Mouse (Mus musculus) heart, embryonic 14.5 days (tissue): ENCODE results near the gene Coq9. TPM values are rescaled to one million over a fixed set of nuclear protein-coding genes. Genes with fewer than 3 reads are reported as not detected.

Experiments
- ATAC-seq: fragments of 200-750 bp; cut with Nextera tagmentation; 2 replicates; pipeline ENCODE4 v1.8.0; 2017; ENCODE audit warnings: low read depth, moderate TSS enrichment; ENCODE audit not compliant: insufficient number of reproducible peaks, insufficient read depth, low FRiP score
- H3K27ac ChIP-seq, 2 experiments: fragments of 200-500 bp in 1 of 2; fragments of 300-500 bp in 1 of 2; sonication (generic) in 1 of 2; replicated peaks in 1 of 2; 2 replicates each; pipeline ENCODE4 v1.5.1; 2012 to 2014; ENCODE audit warnings: low read depth in 2 of 2, low read length in 2 of 2, control low read depth in 1 of 2, mild to moderate bottlenecking in 1 of 2, mixed read lengths in 1 of 2; ENCODE audit not compliant: control insufficient read depth in 1 of 2, insufficient read depth in 1 of 2
- H3K27me3 ChIP-seq: fragments of 300-500 bp; sonication (generic); 2 replicates; pipeline ENCODE4 v1.6.1; 2014; ENCODE audit warnings: mild to moderate bottlenecking, low read length, control low read depth; ENCODE audit not compliant: control insufficient read depth, insufficient read depth
- H3K36me3 ChIP-seq: fragments of 300-500 bp; sonication (generic); 2 replicates; pipeline ENCODE4 v1.6.1; 2014; ENCODE audit warnings: mild to moderate bottlenecking, control low read depth, low read length, mixed read lengths; ENCODE audit not compliant: control insufficient read depth, insufficient read depth
- H3K4me1 ChIP-seq, 2 experiments: fragments of 200-500 bp in 1 of 2; fragments of 300-500 bp in 1 of 2; sonication (generic) in 1 of 2; 2 replicates each; pipeline ENCODE4 v1.6.1; 2012 to 2014; ENCODE audit warnings: low read length in 2 of 2, control low read depth in 1 of 2, mixed read lengths in 1 of 2; ENCODE audit not compliant: control insufficient read depth in 2 of 2, insufficient read depth in 2 of 2
- H3K4me2 ChIP-seq: fragments of 300-500 bp; sonication (generic); 2 replicates; pipeline ENCODE4 v1.6.1; 2014; ENCODE audit warnings: mild to moderate bottlenecking, low read length
- H3K4me3 ChIP-seq, 2 experiments: fragments of 200-500 bp in 1 of 2; fragments of 300-500 bp in 1 of 2; sonication (generic) in 1 of 2; 2 replicates each; pipeline ENCODE4 v1.5.1; 2012 to 2014; ENCODE audit warnings: low read length in 2 of 2, mild to moderate bottlenecking in 2 of 2, control low read depth in 1 of 2, low read depth in 1 of 2, moderate library complexity in 1 of 2; ENCODE audit not compliant: control insufficient read depth in 1 of 2, insufficient read depth in 1 of 2
- H3K9ac ChIP-seq: fragments of 300-500 bp; sonication (generic); 2 replicates; pipeline ENCODE4 v1.6.1; 2014; ENCODE audit warnings: mild to moderate bottlenecking, low read length
- H3K9me3 ChIP-seq: fragments of 300-500 bp; sonication (generic); 2 replicates; pipeline ENCODE4 v1.6.1; 2016; ENCODE audit warnings: low read length, control low read depth; ENCODE audit not compliant: control insufficient read depth
- WGBS: fragments of 180-500 bp; shearing (Covaris S2); extraction: QIAGEN DNeasy Blood & Tissue Kit; methylation state at CpG from one replicate; pipeline ENCODE4 v1.1.7; 2014; 5-methylcytosine and 5-hydroxymethylcytosine counted together
- polyA plus RNA-seq: library from polyadenylated mRNA; unstranded; fragments of >200 nt; fragmentation: Nextera tagmentation; extraction: Ambion mirVana; gene quantifications from 2 replicates; pipeline ENCODE4 v1.2.1, GENCODE M21; 2014

Gene Coq9
- polyA plus RNA-seq, 1 experiment from 2014 or later, result 181 TPM

- Histone ChIP-seq H3K9ac (no peak overlapping the region), H3K9me3 (no peaks in the 10 kb centered on the region), H3K4me2 (peak overlapping the region; percentile 97), H3K36me3 (no peaks in the 10 kb centered on the region), H3K27me3 (no peaks in the 10 kb centered on the region), H3K27ac (peak overlapping the region in 1 of 2 experiments; percentile 79; a peak in 1 of 4 replicates), H3K4me1 (peaks cover 17 to 32% of the 10 kb centered on the region in 2 experiments), H3K4me3 (peak overlapping the region in 1 of 2 experiments; percentile 72; a peak in 1 of 4 replicates)
- ATAC-seq, result no peak
- WGBS, result 37% methylated on average over 3 of the region's 3 CpGs
Observed at GRCm38 (mm10) chr8:94876820-94877219, 38.7 kb downstream of the Coq9 start.

GRCm38 (mm10) chr8:94880742-94881141, 42.6 kb downstream of the Coq9 start:
- Histone ChIP-seq H3K9me3 (no peaks in the 10 kb centered on the region), H3K9ac (no peak overlapping the region), H3K4me3 (no peak overlapping the region), H3K27ac (no peak overlapping the region), H3K4me1 (peaks cover 6% of the 10 kb centered on the region in 2 experiments), H3K27me3 (no peaks in the 10 kb centered on the region), H3K36me3 (no peaks in the 10 kb centered on the region), H3K4me2 (no peak overlapping the region)
- 51% methylated on average over 4 of the region's 4 CpGs for WGBS
- ATAC-seq, result no peak

GRCm38 (mm10) chr8:94888383-94889036, 50.4 kb downstream of the Coq9 start:
- 30% methylated on average over 14 of the region's 14 CpGs for WGBS

GRCm38 (mm10) chr8:94892917-94893316, 54.8 kb downstream of the Coq9 start:
- 24% methylated on average over 2 of the region's 2 CpGs for WGBS
- Histone ChIP-seq H3K9me3 (no peaks in the 10 kb centered on the region), H3K36me3 (no peaks in the 10 kb centered on the region), H3K27ac (peak overlapping the region; percentile 25 to 41; a peak in 3 of 4 replicates), H3K4me1 (peaks cover 9% of the 10 kb centered on the region in 2 experiments; a peak in 3 of 4 replicates), H3K4me2 (no peak overlapping the region), H3K4me3 (no peak overlapping the region), H3K27me3 (no peaks in the 10 kb centered on the region), H3K9ac (no peak overlapping the region)
- ATAC-seq, result peak; percentile 52; the same call in 1 of the 2 replicates

More at GRCm38 (mm10) chr8:94888383-94889036, 50.4 kb downstream of the Coq9 start:
- H3K4me2 ChIP-seq, result peak overlapping the region; percentile 41
- no peak overlapping the region for H3K9ac ChIP-seq
- H3K36me3 ChIP-seq, result no peaks in the 10 kb centered on the region
- H3K27ac ChIP-seq, result no peak overlapping the region
- no peak for ATAC-seq
- no peaks in the 10 kb centered on the region for H3K27me3 ChIP-seq
- H3K4me1 ChIP-seq, result peaks cover 9% of the 10 kb centered on the region in 2 experiments; a peak in 3 of 4 replicates
- H3K4me3 ChIP-seq, result no peak overlapping the region
- H3K9me3 ChIP-seq, result no peaks in the 10 kb centered on the region

- peak overlapping the region in 1 of 2 experiments; percentile 4; a peak in 1 of 4 replicates for H3K4me3 ChIP-seq
- no peak for ATAC-seq
- H3K9me3 ChIP-seq, result no peaks in the 10 kb centered on the region
- peak overlapping the region; percentile 56 for H3K4me2 ChIP-seq
- 9% methylated on average over 11 of the region's 11 CpGs for WGBS
- peak overlapping the region; percentile 54; the same call in 1 of the 2 replicates for H3K9ac ChIP-seq
- H3K36me3 ChIP-seq, result peaks cover 26% of the 10 kb centered on the region
- H3K27me3 ChIP-seq, result no peaks in the 10 kb centered on the region
- H3K27ac ChIP-seq, result peak overlapping the region in 1 of 2 experiments; percentile 39; a peak in 2 of 4 replicates
- H3K4me1 ChIP-seq, result peaks cover 29 to 32% of the 10 kb centered on the region in 2 experiments
Observed at GRCm38 (mm10) chr8:94899262-94899661, 61.1 kb downstream of the Coq9 start.

GRCm38 (mm10) chr8:94900617-94901016, 62.5 kb downstream of the Coq9 start:
- ATAC-seq, result peak; percentile 49
- Histone ChIP-seq H3K4me3 (no peak overlapping the region), H3K4me2 (peak overlapping the region; percentile 27), H3K9ac (peak overlapping the region; percentile 32; the same call in 1 of the 2 replicates), H3K9me3 (no peaks in the 10 kb centered on the region), H3K27me3 (no peaks in the 10 kb centered on the region), H3K36me3 (peaks cover 35% of the 10 kb centered on the region), H3K27ac (peak overlapping the region; percentile 68 to 86), H3K4me1 (peaks cover 41 to 45% of the 10 kb centered on the region in 2 experiments)
- 0% methylated on average over 6 of the region's 6 CpGs for WGBS

- WGBS, result 9% methylated on average over 5 of the region's 5 CpGs
Observed at GRCm38 (mm10) chr8:94901031-94901430, 62.9 kb downstream of the Coq9 start.

More at GRCm38 (mm10) chr8:94901031-94901430, 62.9 kb downstream of the Coq9 start:
- H3K9ac ChIP-seq, result peak overlapping the region; percentile 32; the same call in 1 of the 2 replicates
- H3K4me3 ChIP-seq, result no peak overlapping the region
- ATAC-seq, result peak; percentile 60
- peaks cover 39% of the 10 kb centered on the region for H3K36me3 ChIP-seq
- H3K4me2 ChIP-seq, result peak overlapping the region; percentile 27
- H3K27me3 ChIP-seq, result no peaks in the 10 kb centered on the region
- peaks cover 41 to 46% of the 10 kb centered on the region in 2 experiments for H3K4me1 ChIP-seq
- H3K27ac ChIP-seq, result peak overlapping the region; percentile 68 to 85
- H3K9me3 ChIP-seq, result no peaks in the 10 kb centered on the region
